Mouse (Mus musculus): ENCODE measurements around the gene Idh3g. TPM values are rescaled to one million over a fixed set of nuclear protein-coding genes. Genes with fewer than 3 reads are reported as not detected.

The Idh3g gene
- 225 and 228 TPM in 2 replicates for polyA plus RNA-seq (2015; fragmentation: Nextera tagmentation; extraction: Ambion mirVana)

DNA sequence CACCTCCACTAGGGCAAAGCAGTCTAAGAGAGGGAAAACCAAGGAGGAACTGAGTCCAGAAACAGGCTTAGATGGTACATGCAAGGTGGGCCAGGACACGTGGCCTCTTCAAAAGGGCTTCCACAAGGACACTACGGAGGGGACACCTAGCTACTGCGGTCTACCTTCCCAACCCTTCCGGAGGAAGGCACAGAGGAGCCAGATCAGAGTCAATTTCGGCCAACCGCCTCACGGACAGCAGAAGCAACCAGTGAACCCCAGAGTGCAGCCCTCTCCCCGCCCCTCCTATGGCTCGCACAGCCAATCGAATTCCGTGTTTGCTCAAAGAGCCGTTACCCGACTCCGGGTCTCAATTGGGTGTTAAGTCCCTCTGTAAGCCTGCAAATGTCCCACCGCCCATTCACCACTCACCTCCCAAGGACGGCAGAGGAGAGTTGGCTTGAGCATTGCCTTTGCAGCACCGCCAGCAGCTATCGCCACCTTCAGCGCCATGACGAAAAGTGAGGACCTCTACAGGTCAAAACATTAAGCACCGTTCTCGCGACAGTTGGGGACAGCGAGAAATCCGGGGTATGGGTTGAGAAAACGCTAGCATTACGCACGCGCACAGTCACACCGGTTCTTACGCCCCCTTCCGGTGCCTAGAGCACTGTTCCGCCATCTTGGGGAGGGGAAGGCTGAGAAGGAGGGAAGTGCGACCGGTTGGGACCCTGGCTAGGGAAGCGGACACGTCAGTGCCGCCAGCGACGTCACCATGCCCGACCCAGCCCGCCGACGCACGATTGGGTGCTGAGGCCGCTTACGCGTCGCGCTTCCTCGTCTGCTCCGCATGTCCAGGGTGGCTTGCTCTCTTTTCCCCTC lies at the start of gene Idh3g, which contains the start of gene Ssr4:
Gene Idh3g, minus strand, starts transcription at position 534 of the 861 bp plus-strand sequence.
Gene Ssr4, plus strand, starts transcription at position 665 of the 861 bp plus-strand sequence.
- Histone ChIP-seq H3K27me3 (no peaks in the 10 kb centered on the region), H3K4me2 (replicated peaks) (peak within 1 kb of the TSS; percentile 63), H3K4me1 (replicated peaks) (peaks cover 29% of the 10 kb centered on the region), H3K9ac (replicated peaks) (peak within 1 kb of the TSS; percentile 80), H3K36me3 (peaks cover 10% of the 10 kb centered on the region), H3K27ac (peak within 1 kb of the TSS; percentile 87), H3K9me3 (no peaks in the 10 kb centered on the region), H3K4me3 (replicated peaks) (peak within 1 kb of the TSS; percentile 58)
- peak; percentile 98 for ATAC-seq
- WGBS: 28% methylated on average over 52 of the region's 52 CpGs

GRCm38 (mm10) chrX:73835731-73836130 lies 49.0 kb upstream of the Idh3g start:
- ATAC-seq: no peak
- Histone ChIP-seq H3K27me3 (no peaks in the 10 kb centered on the region), H3K36me3 (no peaks in the 10 kb centered on the region), H3K4me3 (replicated peaks) (no peak overlapping the region), H3K4me1 (replicated peaks) (no peaks in the 10 kb centered on the region), H3K27ac (no peak overlapping the region), H3K4me2 (replicated peaks) (no peak overlapping the region), H3K9ac (replicated peaks) (no peak overlapping the region), H3K9me3 (no peaks in the 10 kb centered on the region)
- 95% methylated on average over 1 of the region's 1 CpGs for WGBS

- 17% methylated on average over 75 of the region's 84 CpGs for WGBS
- H3K4me3 ChIP-seq (replicated peaks): peak within 1 kb of the TSS; percentile 62
- peaks cover 8% of the 10 kb centered on the region for H3K4me1 ChIP-seq (replicated peaks)
- H3K9ac ChIP-seq (replicated peaks): peak within 1 kb of the TSS; percentile 87
- ATAC-seq: peak; percentile 91
- peak within 1 kb of the TSS; percentile 93 for H3K27ac ChIP-seq
- H3K36me3 ChIP-seq: no peaks in the 10 kb centered on the region
- H3K27me3 ChIP-seq: no peaks in the 10 kb centered on the region
- H3K9me3 ChIP-seq: no peaks in the 10 kb centered on the region
- peak within 1 kb of the TSS; percentile 65 for H3K4me2 ChIP-seq (replicated peaks)
Observed at GRCm38 (mm10) chrX:73824185-73825151, 37.8 kb upstream of the Idh3g start, which contains the start of gene Pdzd4. Gene Pdzd4, minus strand, starts transcription at chrX:73824969.

GRCm38 (mm10) chrX:73823747-73824146 lies 37.0 kb upstream of the Idh3g start:
- H3K4me3 ChIP-seq (replicated peaks): peak overlapping the region; percentile 62
- H3K36me3 ChIP-seq: no peaks in the 10 kb centered on the region
- peak overlapping the region; percentile 87 for H3K9ac ChIP-seq (replicated peaks)
- H3K4me1 ChIP-seq (replicated peaks): peaks cover 8% of the 10 kb centered on the region
- peak overlapping the region; percentile 93 for H3K27ac ChIP-seq
- peak; percentile 31 for ATAC-seq
- no peaks in the 10 kb centered on the region for H3K27me3 ChIP-seq
- H3K9me3 ChIP-seq: no peaks in the 10 kb centered on the region
- peak overlapping the region; percentile 65 for H3K4me2 ChIP-seq (replicated peaks)
- 18% methylated on average over 17 of the region's 17 CpGs for WGBS

DNA sequence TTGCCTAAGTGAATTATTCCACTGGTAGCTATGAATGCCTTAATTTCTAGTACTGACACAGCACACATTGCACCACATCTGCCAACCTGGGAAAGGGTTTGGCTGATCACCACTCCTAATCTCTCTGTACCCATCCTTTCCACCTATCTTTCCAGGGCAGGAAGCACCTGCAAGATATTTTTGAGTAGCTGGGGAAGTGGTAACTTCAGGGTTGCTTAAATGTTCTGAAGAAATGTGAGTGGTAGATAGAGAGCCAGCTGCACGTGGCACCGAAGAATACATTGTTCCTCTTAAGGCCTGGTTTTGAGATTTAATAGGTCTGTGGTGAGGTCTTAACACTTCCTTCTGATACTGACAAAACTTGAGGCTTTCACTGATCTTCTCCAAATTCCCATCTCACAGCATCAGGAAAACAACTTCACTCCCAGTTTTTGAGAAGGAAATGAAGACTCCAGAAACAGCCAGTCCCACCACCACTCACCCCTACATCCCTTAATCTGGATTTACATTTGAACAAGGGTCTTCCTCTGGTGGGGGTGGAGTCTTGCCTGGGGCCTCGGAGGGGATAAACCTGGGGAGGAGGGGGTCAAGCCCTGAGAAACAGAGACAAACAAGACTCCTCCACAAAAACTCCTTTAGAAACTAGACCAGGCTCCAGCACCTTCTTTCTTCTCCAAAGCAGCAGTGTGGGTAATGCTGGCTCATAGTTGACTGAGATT lies 30.1 kb upstream of the Idh3g start:
- no peaks in the 10 kb centered on the region for H3K36me3 ChIP-seq
- ATAC-seq: no peak
- H3K4me3 ChIP-seq (replicated peaks): no peak overlapping the region
- H3K9ac ChIP-seq (replicated peaks): no peak overlapping the region
- no peak overlapping the region for H3K27ac ChIP-seq
- H3K4me1 ChIP-seq (replicated peaks): peaks cover 5% of the 10 kb centered on the region
- H3K27me3 ChIP-seq: no peaks in the 10 kb centered on the region
- no peaks in the 10 kb centered on the region for H3K9me3 ChIP-seq
- no peak overlapping the region for H3K4me2 ChIP-seq (replicated peaks)
- 55% methylated on average over 3 of the region's 3 CpGs for WGBS

DNA sequence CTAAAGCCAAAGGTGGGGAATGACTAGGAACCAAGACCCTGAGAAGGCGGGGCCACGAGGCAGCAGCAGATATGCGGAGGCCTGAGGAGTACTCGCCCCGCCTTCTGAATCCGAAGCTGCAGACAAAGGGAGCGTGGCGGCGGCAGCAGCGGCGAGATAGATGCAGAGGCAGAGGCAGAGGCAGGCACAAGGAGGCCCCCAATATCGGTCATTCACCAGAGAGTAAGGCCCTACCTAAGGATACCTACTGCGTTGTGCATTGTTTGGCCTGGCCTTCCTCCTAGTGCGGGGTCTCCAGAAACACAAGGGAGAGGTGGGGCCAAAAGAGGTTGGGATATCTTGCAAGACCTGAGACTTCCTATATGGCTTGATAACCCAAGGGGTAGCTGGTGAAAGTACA lies 28.4 kb upstream of the Idh3g start:
- Histone ChIP-seq H3K4me3 (replicated peaks) (peak overlapping the region; percentile 32), H3K27me3 (no peaks in the 10 kb centered on the region), H3K4me2 (replicated peaks) (peak overlapping the region; percentile 49), H3K9ac (replicated peaks) (peak overlapping the region; percentile 63), H3K36me3 (no peaks in the 10 kb centered on the region), H3K4me1 (replicated peaks) (no peaks in the 10 kb centered on the region; the same call in 1 of the 2 replicates), H3K9me3 (no peaks in the 10 kb centered on the region), H3K27ac (peak overlapping the region; percentile 81)
- ATAC-seq: peak; percentile 89
- WGBS: 12% methylated on average over 14 of the region's 14 CpGs

DNA sequence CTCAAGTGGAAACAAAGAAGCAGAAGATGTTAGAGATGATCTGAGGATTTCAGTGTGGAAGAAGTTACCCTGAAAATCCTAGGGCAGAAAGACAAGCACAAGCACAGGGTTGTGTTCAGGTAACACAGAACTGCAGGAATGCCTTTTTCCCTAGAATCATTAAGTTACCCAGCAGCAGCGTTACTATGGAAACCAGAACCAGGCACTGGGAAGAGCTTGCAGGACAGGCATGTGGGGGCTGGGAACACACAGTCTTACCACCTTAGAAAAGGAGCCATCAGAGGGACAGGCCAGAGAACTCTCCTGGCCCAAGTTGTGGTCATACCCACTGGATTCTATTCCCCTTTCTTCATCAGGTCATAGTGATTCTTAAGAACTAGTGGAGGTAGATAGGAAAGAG lies 19.1 kb upstream of the Idh3g start:
- H3K9ac ChIP-seq (replicated peaks): no peak overlapping the region
- 56% methylated on average over 1 of the region's 1 CpGs for WGBS
- no peaks in the 10 kb centered on the region for H3K9me3 ChIP-seq
- H3K4me1 ChIP-seq (replicated peaks): peaks cover 8% of the 10 kb centered on the region
- H3K27me3 ChIP-seq: no peaks in the 10 kb centered on the region
- H3K27ac ChIP-seq: no peak overlapping the region
- no peak overlapping the region for H3K4me3 ChIP-seq (replicated peaks)
- H3K36me3 ChIP-seq: no peaks in the 10 kb centered on the region
- ATAC-seq: 0 out of 2 replicates have a peak, but pooled peaks have one; percentile 56
- no peak overlapping the region for H3K4me2 ChIP-seq (replicated peaks)

- ATAC-seq: peak; percentile 75
- Histone ChIP-seq H3K4me2 (replicated peaks) (no peak overlapping the region), H3K9ac (replicated peaks) (no peak overlapping the region), H3K4me3 (replicated peaks) (no peak overlapping the region), H3K27me3 (no peaks in the 10 kb centered on the region), H3K36me3 (peaks cover 16% of the 10 kb centered on the region), H3K9me3 (no peaks in the 10 kb centered on the region), H3K4me1 (replicated peaks) (no peaks in the 10 kb centered on the region), H3K27ac (no peak overlapping the region)
- 38% methylated on average over 9 of the region's 9 CpGs for WGBS
Observed at GRCm38 (mm10) chrX:73798502-73798901, 11.8 kb upstream of the Idh3g start.

GRCm38 (mm10) chrX:73797511-73797910 lies 10.8 kb upstream of the Idh3g start:
- WGBS: 84% methylated on average over 2 of the region's 2 CpGs
- no peak overlapping the region for H3K4me2 ChIP-seq (replicated peaks)
- H3K27ac ChIP-seq: no peak overlapping the region
- H3K36me3 ChIP-seq: peaks cover 16% of the 10 kb centered on the region
- no peak overlapping the region for H3K9ac ChIP-seq (replicated peaks)
- no peaks in the 10 kb centered on the region for H3K9me3 ChIP-seq
- H3K27me3 ChIP-seq: no peaks in the 10 kb centered on the region
- ATAC-seq: no peak
- no peak overlapping the region for H3K4me3 ChIP-seq (replicated peaks)
- H3K4me1 ChIP-seq (replicated peaks): no peaks in the 10 kb centered on the region

DNA sequence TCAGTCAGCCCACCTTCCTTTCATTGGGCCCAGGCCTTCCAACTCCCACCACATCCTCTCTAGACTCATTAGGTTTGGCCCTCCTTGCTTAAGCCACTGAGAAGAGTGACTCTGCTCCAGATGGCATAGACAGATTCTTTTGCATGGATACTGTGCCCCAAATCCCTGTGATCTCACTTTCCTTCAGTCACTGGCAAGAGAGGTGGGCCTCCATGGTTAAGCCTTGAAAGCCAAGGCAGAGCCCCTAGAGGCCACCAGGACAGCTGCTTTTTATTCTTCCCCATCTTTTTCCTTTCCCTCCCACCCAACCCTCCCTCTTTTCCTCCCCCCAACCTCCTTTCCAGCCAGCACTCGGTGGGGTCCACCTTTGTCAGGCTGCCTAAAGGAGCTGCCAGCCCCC lies 6.8 kb upstream of the Idh3g start:
- Histone ChIP-seq H3K9ac (replicated peaks) (no peak overlapping the region), H3K4me1 (replicated peaks) (peaks cover 5% of the 10 kb centered on the region), H3K4me3 (replicated peaks) (no peak overlapping the region), H3K9me3 (no peaks in the 10 kb centered on the region), H3K27ac (no peak overlapping the region), H3K36me3 (peaks cover 22% of the 10 kb centered on the region), H3K4me2 (replicated peaks) (no peak overlapping the region), H3K27me3 (no peaks in the 10 kb centered on the region)
- ATAC-seq: no peak
- no CpG with 5 or more reads among the region's 1 CpGs for WGBS

DNA sequence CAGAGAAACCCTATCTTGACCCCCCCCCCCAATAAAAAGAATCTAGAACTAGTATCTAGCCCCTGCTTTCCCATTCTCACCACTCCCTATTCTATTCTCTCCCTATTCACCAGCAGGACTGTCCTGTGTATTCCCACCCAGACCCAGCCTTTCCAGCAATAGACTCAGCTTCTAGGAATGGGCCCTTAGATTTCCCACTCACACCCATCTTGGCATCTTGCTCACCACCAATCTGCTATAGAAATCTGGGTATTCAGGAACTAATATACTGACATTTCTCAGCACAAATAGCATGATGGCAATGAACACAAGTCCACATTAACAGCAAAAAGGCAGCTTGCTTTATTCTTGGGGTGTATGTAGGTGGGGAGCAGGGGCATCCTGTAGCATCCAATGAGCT lies 6.3 kb upstream of the Idh3g start:
- no peaks in the 10 kb centered on the region for H3K27me3 ChIP-seq
- no peak overlapping the region for H3K9ac ChIP-seq (replicated peaks)
- no peak overlapping the region for H3K4me3 ChIP-seq (replicated peaks)
- H3K4me2 ChIP-seq (replicated peaks): no peak overlapping the region
- peaks cover 22% of the 10 kb centered on the region for H3K36me3 ChIP-seq
- ATAC-seq: no peak
- no peak overlapping the region for H3K27ac ChIP-seq
- no peaks in the 10 kb centered on the region for H3K9me3 ChIP-seq
- H3K4me1 ChIP-seq (replicated peaks): peaks cover 10% of the 10 kb centered on the region
